Mouse (Mus musculus): ENCODE measurements at regions not wholly inside any gene's neighbourhood (a gene's known extent, or its start where the extent isn't known, plus 50 kb on each side); places are given as distances from the start of the nearest gene placed in this dataset.

DNA sequence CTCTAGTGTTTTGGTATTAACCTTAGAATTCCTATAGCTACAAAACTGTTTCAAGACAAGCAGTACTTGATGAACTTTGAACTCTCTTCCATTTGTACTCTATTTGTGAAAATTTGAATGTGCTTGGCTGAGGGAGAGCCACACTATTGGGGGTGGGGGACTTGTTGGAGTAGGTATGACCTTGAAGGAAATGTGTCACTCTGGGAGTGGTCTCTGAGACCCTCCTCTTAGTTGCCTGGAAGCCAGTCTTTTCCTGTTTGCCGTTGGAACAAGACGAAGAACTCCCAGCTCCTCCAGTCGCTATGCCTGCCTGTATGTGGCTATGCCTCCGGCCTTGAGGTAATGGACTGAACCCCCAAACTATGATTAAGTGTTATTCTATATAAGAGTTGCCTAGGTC lies 265.4 kb upstream of the Dab2 start:
- H3K36me3 ChIP-seq (replicated peaks) = no peaks in the 10 kb centered on the region
- H3K9me3 ChIP-seq = no peaks in the 10 kb centered on the region
- H3K4me1 ChIP-seq = no peaks in the 10 kb centered on the region
- DNase-seq (ENCODE audit: low spot score) = no peak
- H3K27ac ChIP-seq (replicated peaks) = no peak overlapping the region
- WGBS = 91% methylated on average over 4 of the region's 4 CpGs
- no peak overlapping the region for H3K4me3 ChIP-seq
- H3K27me3 ChIP-seq (replicated peaks; ENCODE audit: low read depth, poor library complexity, severe bottlenecking) = no peaks in the 10 kb centered on the region

DNA sequence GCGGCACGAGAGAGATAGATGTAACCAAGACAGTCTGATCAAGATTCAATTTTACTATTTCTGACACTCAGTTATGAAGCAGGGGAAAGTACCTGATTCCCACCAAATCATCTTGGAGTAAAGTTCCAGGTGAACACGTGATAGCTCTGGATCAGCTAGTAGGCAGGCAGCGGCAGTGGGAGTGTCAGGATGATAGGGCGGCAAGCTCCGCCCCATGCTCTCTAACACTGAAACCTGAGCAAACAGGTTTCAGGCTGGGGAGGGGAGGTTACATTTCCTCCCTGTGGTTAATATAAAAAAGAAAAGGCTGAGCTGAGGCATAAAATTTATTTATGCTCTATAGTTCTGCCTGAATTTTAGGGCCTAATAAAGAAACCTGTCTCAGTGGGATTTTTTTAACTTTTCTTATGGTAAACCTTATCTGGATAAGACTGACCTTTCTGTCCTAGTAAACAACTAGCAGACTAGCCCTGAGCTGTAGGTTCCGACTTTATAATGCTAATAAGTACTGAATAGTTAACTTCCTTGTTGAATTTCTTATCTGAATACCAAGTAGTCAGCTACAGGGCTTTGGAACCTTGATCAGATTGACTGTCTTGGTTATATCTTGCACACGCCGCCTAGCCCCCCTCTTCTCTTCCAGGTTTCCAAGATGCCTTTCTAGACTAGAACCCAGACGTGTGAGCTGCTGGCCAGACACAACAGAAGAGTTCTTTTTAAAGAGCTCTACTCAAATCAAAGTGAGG lies 254.9 kb upstream of the Dab2 start:
- 48% methylated on average over 10 of the region's 10 CpGs for WGBS
- Histone ChIP-seq H3K4me3 (no peak overlapping the region), H3K36me3 (replicated peaks) (no peaks in the 10 kb centered on the region), H3K27ac (replicated peaks) (no peak overlapping the region), H3K4me1 (no peaks in the 10 kb centered on the region), H3K9me3 (no peaks in the 10 kb centered on the region), H3K27me3 (replicated peaks; ENCODE audit: low read depth, poor library complexity, severe bottlenecking) (no peaks in the 10 kb centered on the region)
- DNase-seq (ENCODE audit: low spot score) = peak; percentile 10

DNA sequence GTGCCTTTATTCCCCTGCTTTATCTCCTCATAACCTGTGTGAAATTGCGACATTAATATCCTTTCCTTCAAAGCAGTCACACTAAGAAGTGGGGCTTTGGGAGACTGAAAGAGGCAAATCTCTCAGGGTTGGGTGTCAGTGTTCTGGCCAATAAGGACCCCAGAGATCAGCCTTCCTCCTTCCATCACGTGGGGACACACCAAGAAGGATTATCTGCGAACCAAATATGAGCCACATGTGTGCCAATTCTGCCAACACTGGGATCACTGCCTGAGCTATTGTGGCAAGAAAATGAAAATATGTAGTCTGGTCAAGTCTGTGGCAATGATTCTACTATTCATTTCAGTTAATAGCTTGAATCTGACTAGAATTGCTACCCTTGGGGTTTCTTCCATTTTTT lies 243.9 kb upstream of the Dab2 start:
- H3K4me1 ChIP-seq = 0 out of 2 replicates have a peak, but pooled peaks cover 3% of the 10 kb centered on the region
- no peak overlapping the region for H3K27ac ChIP-seq (replicated peaks)
- H3K36me3 ChIP-seq (replicated peaks) = no peaks in the 10 kb centered on the region
- H3K4me3 ChIP-seq = no peak overlapping the region
- H3K27me3 ChIP-seq (replicated peaks; ENCODE audit: low read depth, poor library complexity, severe bottlenecking) = no peaks in the 10 kb centered on the region
- no peak for DNase-seq (ENCODE audit: low spot score)
- WGBS = 87% methylated on average over 3 of the region's 3 CpGs
- H3K9me3 ChIP-seq = no peaks in the 10 kb centered on the region

DNA sequence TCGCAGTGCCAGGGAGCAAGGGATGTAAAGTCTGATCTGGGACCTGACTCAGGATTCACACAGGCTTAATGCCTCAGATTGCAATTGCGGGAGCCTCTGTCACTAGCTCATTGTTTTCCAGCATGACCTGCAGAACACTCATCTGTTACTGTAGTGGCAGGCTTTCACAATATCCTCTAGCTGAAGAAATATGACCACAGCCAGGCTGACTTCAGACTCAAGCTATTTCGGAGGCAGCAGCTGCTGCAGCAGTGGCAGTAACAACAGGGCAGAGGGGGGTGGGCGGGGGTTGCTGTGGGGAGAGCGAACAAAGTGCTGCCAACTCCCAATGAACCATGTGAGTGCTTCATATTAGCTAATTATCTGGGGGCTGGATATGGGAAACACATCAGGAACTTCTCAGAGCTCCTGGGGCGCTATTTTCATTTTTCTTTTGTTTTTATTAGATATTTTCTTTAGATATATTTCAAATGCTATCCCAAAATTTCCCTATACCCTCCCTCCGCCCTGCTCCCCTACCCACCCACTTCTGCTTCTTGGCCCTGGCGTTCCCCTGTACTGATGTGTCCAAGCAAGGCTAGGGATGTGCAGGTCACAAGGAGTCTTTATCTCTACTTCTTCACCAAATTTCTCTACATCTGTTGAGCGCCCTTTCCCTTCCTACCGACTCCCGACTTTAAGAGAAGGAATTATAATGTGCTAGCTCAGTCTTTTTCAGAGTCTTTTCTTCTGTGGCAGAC lies 242.5 kb upstream of the Dab2 start:
- Histone ChIP-seq H3K36me3 (replicated peaks) (no peaks in the 10 kb centered on the region), H3K9me3 (no peaks in the 10 kb centered on the region), H3K4me3 (no peak overlapping the region), H3K27me3 (replicated peaks; ENCODE audit: low read depth, poor library complexity, severe bottlenecking) (no peaks in the 10 kb centered on the region), H3K27ac (replicated peaks) (no peak overlapping the region), H3K4me1 (0 out of 2 replicates have a peak, but pooled peaks cover 3% of the 10 kb centered on the region)
- 57% methylated on average over 11 of the region's 11 CpGs for WGBS
- no peak for DNase-seq (ENCODE audit: low spot score)

DNA sequence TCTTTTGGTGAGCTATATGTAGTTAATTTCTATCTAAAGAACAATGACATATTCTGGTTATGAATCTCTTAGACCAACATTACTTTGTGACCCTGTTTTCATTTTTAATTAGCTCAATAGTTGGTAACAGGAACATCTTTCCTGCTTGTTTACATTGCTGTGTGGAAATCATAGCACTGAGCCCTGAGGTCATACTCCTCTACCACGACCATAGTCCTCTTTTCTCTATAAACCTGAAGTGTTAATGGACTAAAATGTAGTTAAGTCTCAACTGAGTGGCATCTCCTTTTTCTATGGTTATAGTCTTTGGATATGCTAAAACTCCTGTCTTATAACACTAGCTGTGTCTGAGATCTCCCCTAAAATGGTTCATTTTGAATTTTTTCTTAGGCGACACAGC lies 240.2 kb upstream of the Dab2 start:
- H3K27ac ChIP-seq (replicated peaks) = no peak overlapping the region
- DNase-seq (ENCODE audit: low spot score) = no peak
- 80% methylated on average over 2 of the region's 2 CpGs for WGBS
- H3K4me1 ChIP-seq = 0 out of 2 replicates have a peak, but pooled peaks cover 3% of the 10 kb centered on the region
- H3K27me3 ChIP-seq (replicated peaks; ENCODE audit: low read depth, poor library complexity, severe bottlenecking) = no peaks in the 10 kb centered on the region
- H3K9me3 ChIP-seq = no peaks in the 10 kb centered on the region
- no peaks in the 10 kb centered on the region for H3K36me3 ChIP-seq (replicated peaks)
- H3K4me3 ChIP-seq = no peak overlapping the region

DNA sequence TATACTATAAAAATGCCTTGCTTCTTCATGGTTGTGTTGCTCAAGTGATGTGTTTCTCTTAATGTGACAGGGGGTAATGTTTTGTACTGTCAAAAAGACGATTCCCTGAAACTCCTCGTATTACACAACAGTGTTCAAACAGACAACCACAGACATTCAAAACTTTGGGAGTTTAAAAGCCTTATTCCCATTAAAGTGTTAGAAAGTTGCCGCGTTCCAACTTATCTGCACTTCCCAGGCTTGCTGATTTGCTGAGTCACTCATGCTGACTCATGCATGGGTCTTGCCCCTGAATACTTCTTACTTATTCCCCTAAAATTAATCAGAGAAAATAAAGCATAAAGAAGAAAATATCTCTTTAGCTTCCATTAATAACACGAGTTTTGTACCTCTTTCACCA lies 239.8 kb upstream of the Dab2 start:
- Histone ChIP-seq H3K4me1 (0 out of 2 replicates have a peak, but pooled peaks cover 3% of the 10 kb centered on the region), H3K4me3 (no peak overlapping the region), H3K9me3 (no peaks in the 10 kb centered on the region), H3K27me3 (replicated peaks; ENCODE audit: low read depth, poor library complexity, severe bottlenecking) (no peaks in the 10 kb centered on the region), H3K27ac (replicated peaks) (no peak overlapping the region), H3K36me3 (replicated peaks) (no peaks in the 10 kb centered on the region)
- no peak for DNase-seq (ENCODE audit: low spot score)
- 85% methylated on average over 5 of the region's 5 CpGs for WGBS

DNA sequence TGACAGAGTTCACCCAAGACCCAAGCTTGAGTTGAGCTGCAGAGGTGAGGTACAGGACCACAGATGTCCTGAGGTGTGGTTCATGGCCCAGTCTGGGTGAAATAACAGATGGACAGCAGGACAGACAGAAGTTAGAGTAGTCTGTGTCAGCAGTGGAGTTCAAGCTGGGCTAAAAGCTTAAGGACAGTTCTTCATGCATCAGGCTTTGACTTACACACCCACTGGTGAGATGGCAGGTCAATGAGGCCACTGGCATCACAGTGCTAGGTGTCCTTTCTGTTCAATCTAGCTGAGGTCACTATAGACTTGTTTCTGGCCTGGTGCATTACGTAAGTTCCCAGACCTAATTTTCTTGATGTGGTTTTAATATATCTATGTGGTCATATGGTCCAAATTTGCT lies 238.9 kb upstream of the Dab2 start:
- Histone ChIP-seq H3K4me1 (0 out of 2 replicates have a peak, but pooled peaks cover 3% of the 10 kb centered on the region), H3K36me3 (replicated peaks) (no peaks in the 10 kb centered on the region), H3K9me3 (no peaks in the 10 kb centered on the region), H3K27me3 (replicated peaks; ENCODE audit: low read depth, poor library complexity, severe bottlenecking) (no peaks in the 10 kb centered on the region), H3K4me3 (no peak overlapping the region), H3K27ac (replicated peaks) (no peak overlapping the region)
- 92% methylated on average over 1 of the region's 1 CpGs for WGBS
- DNase-seq (ENCODE audit: low spot score) = no peak

DNA sequence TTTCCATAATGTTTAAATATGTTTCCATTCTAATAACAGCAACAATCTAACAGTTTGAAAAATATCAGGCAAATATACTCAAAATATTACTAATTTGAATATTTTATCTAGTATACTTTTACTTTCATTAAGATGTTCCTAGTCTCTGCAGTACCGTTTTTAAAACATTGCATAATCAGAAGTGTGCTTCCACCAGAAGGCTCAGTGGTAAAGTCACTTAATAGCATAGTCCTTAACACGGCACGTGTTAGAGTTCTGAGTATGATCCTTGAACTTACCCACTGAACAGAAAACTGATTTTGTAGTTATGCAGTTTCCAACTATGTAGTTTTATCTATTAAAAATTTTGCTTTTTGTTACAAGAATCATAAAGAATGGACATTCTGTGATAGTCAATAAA lies 234.5 kb upstream of the Dab2 start:
- 92% methylated on average over 3 of the region's 3 CpGs for WGBS
- H3K4me3 ChIP-seq = no peak overlapping the region
- no peaks in the 10 kb centered on the region for H3K36me3 ChIP-seq (replicated peaks)
- DNase-seq (ENCODE audit: low spot score) = no peak
- H3K4me1 ChIP-seq = no peaks in the 10 kb centered on the region
- H3K9me3 ChIP-seq = no peaks in the 10 kb centered on the region
- H3K27me3 ChIP-seq (replicated peaks; ENCODE audit: low read depth, poor library complexity, severe bottlenecking) = no peaks in the 10 kb centered on the region
- H3K27ac ChIP-seq (replicated peaks) = no peak overlapping the region

DNA sequence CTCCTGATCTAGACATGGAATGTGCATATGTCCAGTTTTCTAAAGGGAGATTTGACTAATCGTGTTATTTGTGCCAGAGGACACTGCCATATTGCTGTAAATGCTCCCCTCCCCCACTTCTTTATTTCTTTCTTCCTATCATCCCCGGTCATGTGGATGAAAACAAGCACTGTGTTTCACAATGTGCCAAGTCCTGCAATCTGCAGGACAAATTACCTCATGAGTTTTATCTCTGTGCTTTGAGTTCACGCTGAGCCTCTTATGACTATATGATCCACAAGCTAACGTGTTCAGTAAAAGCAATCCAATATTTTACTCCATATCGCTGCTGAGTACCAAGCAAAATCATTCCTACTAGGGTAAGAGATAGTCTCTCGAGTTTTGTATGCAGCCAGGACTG lies 232.2 kb upstream of the Dab2 start:
- no peaks in the 10 kb centered on the region for H3K27me3 ChIP-seq (replicated peaks; ENCODE audit: low read depth, poor library complexity, severe bottlenecking)
- H3K9me3 ChIP-seq = no peaks in the 10 kb centered on the region
- no peak for DNase-seq (ENCODE audit: low spot score)
- H3K4me1 ChIP-seq = no peaks in the 10 kb centered on the region
- no peak overlapping the region for H3K4me3 ChIP-seq
- 89% methylated on average over 6 of the region's 6 CpGs for WGBS
- no peak overlapping the region for H3K27ac ChIP-seq (replicated peaks)
- H3K36me3 ChIP-seq (replicated peaks) = no peaks in the 10 kb centered on the region

DNA sequence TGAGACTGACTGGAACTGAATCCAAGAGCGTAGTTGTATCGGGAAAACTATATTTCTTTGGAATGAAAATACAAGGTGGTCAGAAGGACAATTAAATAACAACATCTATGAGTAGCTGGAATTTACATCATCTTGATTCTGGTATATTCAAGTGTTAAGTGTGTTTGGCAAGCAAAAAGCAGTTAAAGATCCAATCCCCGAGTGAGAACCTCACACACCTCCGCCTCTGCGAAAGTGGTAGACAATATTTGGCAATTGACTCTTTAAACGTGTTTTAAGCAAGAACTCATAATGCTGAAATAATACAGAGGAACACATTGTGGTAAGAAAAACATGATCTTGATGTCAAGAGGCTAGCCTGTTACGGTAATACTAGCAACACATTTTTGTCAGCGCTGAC lies 231.2 kb upstream of the Dab2 start:
- H3K4me1 ChIP-seq = no peaks in the 10 kb centered on the region
- no peaks in the 10 kb centered on the region for H3K9me3 ChIP-seq
- H3K36me3 ChIP-seq (replicated peaks) = no peaks in the 10 kb centered on the region
- DNase-seq (ENCODE audit: low spot score) = no peak
- WGBS = 94% methylated on average over 8 of the region's 8 CpGs
- no peak overlapping the region for H3K27ac ChIP-seq (replicated peaks)
- H3K27me3 ChIP-seq (replicated peaks; ENCODE audit: low read depth, poor library complexity, severe bottlenecking) = no peaks in the 10 kb centered on the region
- no peak overlapping the region for H3K4me3 ChIP-seq

DNA sequence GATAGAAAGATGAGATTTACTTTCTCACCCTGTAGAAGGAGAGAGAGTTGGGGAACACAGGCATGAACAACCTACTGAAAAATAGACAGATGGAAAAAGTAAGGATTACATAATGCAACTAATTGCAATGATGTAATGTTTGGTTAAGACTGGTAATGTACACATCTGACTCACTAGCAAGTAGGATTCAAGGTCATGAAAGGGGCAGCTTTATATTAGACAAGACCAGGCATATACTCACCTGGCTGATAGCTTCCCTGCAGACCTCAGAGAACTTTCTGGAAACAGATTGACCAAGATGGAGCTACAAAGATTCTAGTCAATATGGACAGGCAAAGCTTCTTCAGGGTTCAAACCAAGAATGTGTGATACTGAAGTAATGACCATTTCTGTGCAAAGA lies 227.7 kb upstream of the Dab2 start:
- DNase-seq (ENCODE audit: low spot score) = no peak

DNA sequence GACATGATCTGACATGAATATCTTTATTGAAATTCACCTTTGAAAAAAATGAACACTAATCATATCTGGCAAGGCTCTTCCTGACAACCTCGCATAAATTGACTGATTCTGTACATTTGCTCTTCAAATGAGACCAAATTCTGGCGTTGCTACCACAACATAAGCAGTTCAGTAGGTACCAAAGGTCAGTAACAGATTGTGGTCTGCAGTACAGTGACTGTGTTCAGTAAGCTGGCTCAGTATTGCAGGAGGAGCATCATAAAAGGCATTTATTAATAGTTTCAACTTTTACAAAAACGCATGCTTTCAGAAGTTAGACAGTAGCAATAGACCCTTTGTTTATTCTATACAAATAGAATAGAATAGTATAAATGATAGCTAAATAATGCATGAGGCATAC lies 226.7 kb upstream of the Dab2 start:
- Histone ChIP-seq H3K27ac (replicated peaks) (no peak overlapping the region), H3K4me1 (no peaks in the 10 kb centered on the region), H3K9me3 (no peaks in the 10 kb centered on the region), H3K4me3 (no peak overlapping the region), H3K36me3 (replicated peaks) (no peaks in the 10 kb centered on the region), H3K27me3 (replicated peaks; ENCODE audit: low read depth, poor library complexity, severe bottlenecking) (no peaks in the 10 kb centered on the region)
- no peak for DNase-seq (ENCODE audit: low spot score)
- 83% methylated on average over 3 of the region's 3 CpGs for whole genome bisulfite sequencing

More for the DNA sequence above, 227.7 kb upstream of the Dab2 start:
- Histone ChIP-seq H3K4me1 (no peaks in the 10 kb centered on the region), H3K4me3 (no peak overlapping the region), H3K27me3 (replicated peaks; ENCODE audit: low read depth, poor library complexity, severe bottlenecking) (no peaks in the 10 kb centered on the region), H3K9me3 (no peaks in the 10 kb centered on the region), H3K36me3 (replicated peaks) (no peaks in the 10 kb centered on the region), H3K27ac (replicated peaks) (no peak overlapping the region)
